Mouse (Mus musculus) central nervous system, embryonic 11.5 days (tissue): Measurements from ENCODE around the gene Esrrg. TPM values are rescaled to one million over a fixed set of nuclear protein-coding genes. Genes with fewer than 3 reads are reported as not detected.

Source experiments
- polyA plus RNA-seq: library from polyadenylated mRNA; depleted of rRNA; stranded (reverse); fragments of >200 nt; gene quantifications from 2 replicates; pipeline ENCODE4 v1.2.3, GENCODE M21; 2012; rRNA removed

Esrrg gene
- 2.0 and 4.3 TPM in 2 replicates for polyA plus RNA-seq

DNA sequence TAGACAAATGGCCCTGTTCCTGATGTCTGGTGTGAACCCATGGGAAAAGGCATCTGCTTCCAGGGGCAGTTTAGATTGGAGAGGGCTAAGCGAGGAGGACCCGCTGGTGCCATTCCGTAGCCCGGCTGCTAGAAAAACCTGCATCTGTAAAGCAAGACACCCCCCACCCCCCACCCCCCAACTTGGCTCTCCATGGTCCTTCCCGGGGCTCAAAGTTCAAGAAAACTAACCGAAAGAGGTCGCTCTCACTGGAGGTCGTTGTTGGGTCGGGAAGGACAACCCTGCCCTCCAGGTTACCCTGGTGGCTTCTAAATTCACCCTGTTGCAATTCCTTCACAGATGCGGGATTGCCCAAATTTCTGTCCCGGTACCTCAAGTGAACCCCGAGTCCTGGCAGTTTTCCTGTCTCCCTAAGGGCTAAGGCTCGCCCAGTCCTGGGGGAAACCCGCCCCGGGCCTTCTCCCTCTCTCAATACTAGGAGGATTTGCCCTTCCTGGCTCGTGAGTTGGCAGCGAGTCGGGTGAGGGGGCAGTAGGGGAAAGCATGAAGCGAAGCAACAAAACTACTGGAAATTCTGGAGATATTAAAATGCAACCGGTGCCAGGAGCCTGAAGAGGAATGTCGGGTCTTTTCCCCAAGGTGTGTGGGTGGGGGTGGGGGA is at the start of gene Esrrg:
Gene Esrrg (plus strand): TSS at position 531 of the 661 bp plus-strand sequence.

DNA sequence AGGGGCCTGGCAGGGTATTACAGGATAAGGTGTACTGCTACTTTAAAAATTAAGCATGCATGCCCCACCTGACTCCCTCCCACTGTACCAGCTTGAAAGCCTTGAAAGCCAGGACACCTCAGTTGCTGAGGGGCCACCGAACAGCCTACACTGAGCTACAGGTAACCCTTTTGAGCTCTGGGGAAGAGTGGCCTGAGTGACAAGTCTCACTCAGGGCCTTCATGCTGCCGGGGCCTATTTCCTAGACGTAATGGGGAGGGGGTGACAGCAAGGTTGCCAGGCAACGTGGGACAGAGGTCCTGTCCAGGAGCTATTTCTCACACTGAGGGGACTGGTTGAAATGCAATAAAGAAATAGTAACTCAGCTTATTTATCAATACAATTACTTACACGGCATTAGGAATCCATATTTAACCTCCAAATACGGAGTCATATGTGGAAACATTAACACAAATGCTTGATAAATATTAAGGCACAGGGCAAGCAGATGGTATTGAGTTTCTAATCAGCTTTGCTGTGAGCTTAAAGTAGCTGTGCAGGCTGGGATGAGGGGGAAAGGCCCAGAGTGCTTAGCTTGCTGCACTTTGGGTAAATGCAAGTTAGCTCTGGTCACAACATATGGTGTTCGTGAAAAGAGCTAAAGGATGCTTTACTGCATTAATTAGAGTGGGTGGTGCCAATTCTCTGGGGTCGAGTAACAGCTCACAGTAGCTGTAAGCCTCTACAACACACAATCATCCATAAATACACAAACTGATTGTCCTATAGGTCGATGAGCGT is 653.5 kb downstream of the Esrrg start, which contains the start of gene Ush2a:
Gene Ush2a (plus strand): TSS at position 121 of the 780 bp plus-strand sequence.

